Mouse (Mus musculus): Measurements from ENCODE around the gene D330045A20Rik.
"Not testable (repeated sequence)": the region's sequence is repeated elsewhere in the genome, so short reads cannot be mapped to it uniquely, and the experiment has no call there.

The D330045A20Rik gene

GRCm38 (mm10) chrX:139480022-139480894 lies at the start of gene D330045A20Rik:
D330045A20Rik (plus strand) TSS chrX:139480367.
- DNase-seq, result peak; percentile 14

GRCm38 (mm10) chrX:139432550-139432949 lies 47.6 kb upstream of the D330045A20Rik start:
- DNase-seq, result no peak

GRCm38 (mm10) chrX:139435202-139435601 lies 45.0 kb upstream of the D330045A20Rik start:
- DNase-seq, result no peak

- not testable (repeated sequence) for DNase-seq
Observed at GRCm38 (mm10) chrX:139441057-139441456, 39.1 kb upstream of the D330045A20Rik start.

GRCm38 (mm10) chrX:139456812-139457211 lies 23.4 kb upstream of the D330045A20Rik start:
- DNase-seq, result no peak

- DNase-seq, result no peak
Observed at GRCm38 (mm10) chrX:139482083-139482482, 1.9 kb downstream of the D330045A20Rik start.

- no peak for DNase-seq
Observed at GRCm38 (mm10) chrX:139484974-139485373, 4.8 kb downstream of the D330045A20Rik start.

GRCm38 (mm10) chrX:139516156-139516555 lies 36.0 kb downstream of the D330045A20Rik start:
- DNase-seq, result no peak

GRCm38 (mm10) chrX:139519251-139519650 lies 39.1 kb downstream of the D330045A20Rik start:
- DNase-seq, result no peak

GRCm38 (mm10) chrX:139524303-139525091 lies 44.3 kb downstream of the D330045A20Rik start:
- DNase-seq, result peak; percentile 19

GRCm38 (mm10) chrX:139525724-139526123 lies 45.6 kb downstream of the D330045A20Rik start:
- no peak for DNase-seq

- DNase-seq, result no peak
Observed at GRCm38 (mm10) chrX:139526984-139527383, 46.8 kb downstream of the D330045A20Rik start.

GRCm38 (mm10) chrX:139529678-139530077 lies 49.5 kb downstream of the D330045A20Rik start:
- no peak for DNase-seq

- DNase-seq, result no peak
Observed at GRCm38 (mm10) chrX:139532293-139532692, 52.1 kb downstream of the D330045A20Rik start.

- no peak for DNase-seq
Observed at GRCm38 (mm10) chrX:139537641-139538397, 57.7 kb downstream of the D330045A20Rik start.

GRCm38 (mm10) chrX:139543726-139544125 lies 63.6 kb downstream of the D330045A20Rik start:
- no peak for DNase-seq

- DNase-seq, result no peak
Observed at GRCm38 (mm10) chrX:139550456-139550855, 70.3 kb downstream of the D330045A20Rik start.

- no peak for DNase-seq
Observed at GRCm38 (mm10) chrX:139552090-139552489, 71.9 kb downstream of the D330045A20Rik start.

- DNase-seq, result no peak
Observed at GRCm38 (mm10) chrX:139562255-139562924, 82.2 kb downstream of the D330045A20Rik start.

GRCm38 (mm10) chrX:139562925-139563461 lies 82.8 kb downstream of the D330045A20Rik start, which contains the start of gene Rnf128:
Rnf128 (plus strand) TSS chrX:139563316.
- peak; percentile 33 for DNase-seq

GRCm38 (mm10) chrX:139570054-139570453 lies 89.9 kb downstream of the D330045A20Rik start:
- no peak for DNase-seq

Data from kidney, postnatal 14 days (tissue).